Mouse (Mus musculus) macrophage (primary cell): ENCODE measurements around the gene Ccdc146. TPM values are rescaled to one million over a fixed set of nuclear protein-coding genes. Genes with fewer than 3 reads are reported as not detected.

ENCODE experiments used
- H3K27ac ChIP-seq: fragments of 350-480 bp; formaldehyde crosslinking; 2 replicates; pipeline ENCODE4 v1.9.0; 2021
- H3K36me3 ChIP-seq: fragments of 350-480 bp; formaldehyde crosslinking; 2 replicates; pipeline ENCODE4 v1.9.0; 2021; ENCODE audit errors: inconsistent target
- H3K4me3 ChIP-seq: fragments of 350-480 bp; formaldehyde crosslinking; 2 replicates; pipeline ENCODE4 v1.9.0; 2021; ENCODE audit errors: inconsistent target
- H3K79me2 ChIP-seq: fragments of 350-480 bp; formaldehyde crosslinking; 2 replicates; pipeline ENCODE4 v1.9.0; 2021; ENCODE audit errors: inconsistent target
- WGBS: methylation state at CpG from one replicate; pipeline ENCODE4 v1.1.7; 2026; ENCODE audit warnings: inconsistent platforms; ENCODE audit not compliant: missing documents; 5-methylcytosine and 5-hydroxymethylcytosine counted together
- polyA plus RNA-seq: library from polyadenylated mRNA; stranded (reverse); fragments of 250-400 nt; gene quantifications from 3 replicates; pipeline ENCODE4 v1.2.4, GENCODE M21; 2018; ENCODE audit warnings: inconsistent platforms

The Ccdc146 gene
- polyA plus RNA-seq, 1 experiment from 2014 or later, result not detected

DNA sequence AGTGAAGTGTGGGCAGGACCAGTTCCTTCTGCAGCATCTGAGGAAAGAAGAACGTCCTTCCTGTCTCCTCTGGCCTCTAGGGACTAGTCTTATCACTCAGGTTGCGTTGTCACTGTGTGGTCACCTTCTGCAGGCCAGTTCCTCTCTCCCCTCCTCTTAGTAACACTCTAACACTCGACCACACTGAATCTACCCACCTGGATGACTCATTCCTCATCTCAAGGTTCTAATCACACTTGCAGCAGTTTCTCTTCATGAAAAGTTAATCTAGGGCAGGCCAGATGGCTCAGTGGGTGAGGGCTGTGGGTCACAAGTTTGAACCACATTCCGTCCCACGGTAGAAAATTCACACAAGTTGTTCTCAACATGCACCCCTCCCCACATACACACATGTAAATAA is 175.6 kb downstream of the Ccdc146 start:
- Histone ChIP-seq H3K79me2 (no peaks in the 10 kb centered on the region), H3K4me3 (no peak overlapping the region), H3K36me3 (peaks cover 34% of the 10 kb centered on the region), H3K27ac (no peak overlapping the region)
- WGBS, result 43% methylated on average over 5 of the region's 5 CpGs

DNA sequence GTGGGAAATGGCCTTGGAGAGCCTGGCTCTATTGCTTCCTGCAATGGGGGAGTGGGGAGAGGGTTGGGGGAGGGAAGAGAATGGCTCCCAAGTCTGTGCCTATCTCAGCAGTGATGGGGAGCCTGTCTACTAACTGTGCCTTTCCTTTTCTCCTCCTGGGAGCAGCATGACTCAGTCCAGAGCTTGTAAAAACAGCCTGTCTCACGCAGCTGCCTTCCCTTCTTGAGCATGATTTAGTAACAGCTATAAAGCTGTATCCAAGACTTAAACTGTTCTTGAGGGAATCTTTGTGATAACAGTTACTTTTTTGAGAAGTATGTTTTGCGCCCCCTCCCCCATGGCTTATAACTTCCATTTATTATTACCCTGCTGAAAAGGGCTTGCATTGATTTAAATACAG is 176.6 kb downstream of the Ccdc146 start:
- WGBS, result 96% methylated on average over 2 of the region's 2 CpGs
- Histone ChIP-seq H3K27ac (no peak overlapping the region), H3K4me3 (no peak overlapping the region), H3K36me3 (peaks cover 37% of the 10 kb centered on the region), H3K79me2 (no peaks in the 10 kb centered on the region)

DNA sequence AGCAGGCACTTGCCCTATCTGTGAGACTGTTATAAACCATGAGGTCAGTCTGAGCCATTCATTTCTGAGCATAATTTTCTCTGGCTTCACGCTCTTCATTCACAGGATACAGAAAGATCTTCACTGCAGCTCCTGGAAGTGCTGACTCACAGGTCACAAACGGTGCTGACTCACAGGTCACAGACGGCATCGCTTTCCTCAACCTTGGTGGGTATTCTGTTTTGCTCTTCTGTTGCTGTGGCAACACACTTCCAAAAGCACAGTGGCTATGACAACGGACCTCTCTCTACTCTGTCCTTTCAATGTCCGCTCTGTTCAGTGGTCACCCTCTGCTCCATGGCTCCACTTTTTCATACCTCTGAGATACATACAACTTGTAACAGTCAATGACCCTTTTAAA is 177.7 kb downstream of the Ccdc146 start:
- 86% methylated on average over 6 of the region's 6 CpGs for WGBS

DNA sequence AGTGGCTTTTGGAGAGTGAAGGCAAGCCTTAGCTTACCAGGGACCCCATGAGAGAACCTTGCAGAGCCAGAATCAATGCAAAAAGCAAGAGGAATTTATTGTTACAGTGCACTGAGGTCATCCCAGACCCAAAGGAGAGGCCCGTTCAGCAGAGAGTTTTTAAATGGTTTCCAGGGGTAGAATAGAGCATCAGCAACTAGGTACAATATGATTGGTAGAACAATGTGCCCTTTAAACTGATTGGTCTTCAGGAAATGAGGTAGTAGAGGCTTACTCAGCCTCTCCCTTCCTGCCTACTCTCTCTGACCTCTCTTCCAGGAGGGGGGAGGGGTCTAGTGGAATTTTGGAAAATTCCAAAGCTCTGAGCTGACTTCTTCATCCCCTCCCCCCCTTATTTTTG is 179.2 kb downstream of the Ccdc146 start:
- no peaks in the 10 kb centered on the region for H3K79me2 ChIP-seq
- peaks cover 24% of the 10 kb centered on the region; the same call in 1 of the 2 replicates for H3K36me3 ChIP-seq
- 95% methylated on average over 1 of the region's 1 CpGs for WGBS
- H3K4me3 ChIP-seq, result no peak overlapping the region
- H3K27ac ChIP-seq, result no peak overlapping the region

More for the DNA sequence above, 177.7 kb downstream of the Ccdc146 start:
- Histone ChIP-seq H3K36me3 (peaks cover 36% of the 10 kb centered on the region), H3K79me2 (no peaks in the 10 kb centered on the region), H3K4me3 (no peak overlapping the region), H3K27ac (no peak overlapping the region)

DNA sequence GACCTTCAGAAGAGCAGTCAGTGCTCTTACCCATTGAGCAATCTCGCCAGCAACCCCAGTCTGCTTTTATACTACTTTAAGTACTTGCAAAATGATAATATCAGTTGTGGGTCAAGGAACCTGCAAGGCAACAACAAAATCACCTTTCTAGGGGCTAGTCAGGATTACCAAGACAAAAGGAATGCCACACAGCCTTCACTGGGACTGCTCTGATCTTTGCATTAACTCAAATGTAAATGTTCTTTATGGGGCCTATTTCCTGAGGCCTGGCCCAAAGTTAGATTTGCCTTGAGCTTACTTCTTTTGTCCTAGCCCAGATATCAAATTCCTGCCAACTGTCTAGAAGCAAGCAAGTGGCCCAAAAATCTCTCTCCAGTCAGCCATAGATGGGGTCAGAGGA is 179.9 kb downstream of the Ccdc146 start:
- no peak overlapping the region for H3K27ac ChIP-seq
- 100% methylated on average over 1 of the region's 1 CpGs for WGBS
- H3K4me3 ChIP-seq, result no peak overlapping the region
- peaks cover 17% of the 10 kb centered on the region; the same call in 1 of the 2 replicates for H3K36me3 ChIP-seq
- no peaks in the 10 kb centered on the region for H3K79me2 ChIP-seq

Other genes with a start within 250 kb of the Ccdc146 start
- 7.7 to 9.7 TPM (median 9.5 TPM) in 3 replicates for gene Gsap, start 238.4 kb downstream of the Ccdc146 start, polyA plus RNA-seq
- gene Fgl2, start 52.0 kb downstream of the Ccdc146 start, polyA plus RNA-seq, result 22.6 to 148 TPM (median 48.4 TPM) in 3 replicates
- gene Fam185a, start 281 bp upstream of the Ccdc146 start, polyA plus RNA-seq, result 1.7 to 3.0 TPM (median 1.8 TPM) in 3 replicates
- gene Lrrc17, start 118.9 kb upstream of the Ccdc146 start, polyA plus RNA-seq, result not detected in 3 replicates
- gene Fbxl13, start 221.0 kb upstream of the Ccdc146 start, polyA plus RNA-seq, result not detected in 3 replicates
- gene Armc10, start 221.1 kb upstream of the Ccdc146 start, polyA plus RNA-seq, result 25.3 to 27.4 TPM (median 26.0 TPM) in 3 replicates